Mouse (Mus musculus): ENCODE measurements at regions not wholly inside any gene's neighbourhood (a gene's known extent, or its start where the extent isn't known, plus 50 kb on each side); places are given as distances from the start of the nearest gene placed in this dataset.

GRCm38 (mm10) chr17:44336842-44337241, 148.5 kb downstream of the Clic5 start:
- intact Hi-C loops (cut with DNase I): no loop called here
- no peak for DNase-seq (ENCODE audit: low spot score in 2 of 2)

GRCm38 (mm10) chr17:44337253-44337652, 148.9 kb downstream of the Clic5 start:
- no peak for DNase-seq (ENCODE audit: low spot score in 2 of 2)
- intact Hi-C loops (cut with DNase I): no loop called here

GRCm38 (mm10) chr17:44344542-44344941, 156.2 kb downstream of the Clic5 start:
- DNase-seq (ENCODE audit: low spot score in 2 of 2): peak; percentile 11 to 18
- intact Hi-C loops (cut with DNase I): no loop called here

- DNase-seq (ENCODE audit: low spot score in 2 of 2): no peak
- intact Hi-C loops (cut with DNase I): no loop called here
These were observed 157.0 kb downstream of the Clic5 start for GRCm38 (mm10) chr17:44345374-44345773.

- intact Hi-C loops (cut with DNase I): no loop called here
- DNase-seq (ENCODE audit: low spot score in 2 of 2): no peak
These were observed 162.0 kb downstream of the Clic5 start for GRCm38 (mm10) chr17:44350201-44350948.

GRCm38 (mm10) chr17:44350949-44351244, 162.5 kb downstream of the Clic5 start:
- intact Hi-C loops (cut with DNase I): no loop called here
- peak in 1 of 2 experiments; percentile 10 for DNase-seq (ENCODE audit: low spot score in 2 of 2)

GRCm38 (mm10) chr17:44351499-44352117, 163.2 kb downstream of the Clic5 start:
- intact Hi-C loops (cut with DNase I): no loop called here
- DNase-seq (ENCODE audit: low spot score in 2 of 2): no peak

- no peak for DNase-seq (ENCODE audit: low spot score in 2 of 2)
- intact Hi-C loops (cut with DNase I): no loop called here
These were observed 163.8 kb downstream of the Clic5 start for GRCm38 (mm10) chr17:44352142-44352541.

GRCm38 (mm10) chr17:44363111-44363510, 174.7 kb downstream of the Clic5 start:
- DNase-seq (ENCODE audit: low spot score in 2 of 2): no peak
- intact Hi-C loops (cut with DNase I): no loop called here

- no peak for DNase-seq (ENCODE audit: low spot score in 2 of 2)
- intact Hi-C loops (cut with DNase I): no loop called here
These were observed 176.1 kb downstream of the Clic5 start for GRCm38 (mm10) chr17:44364494-44364893.

- intact Hi-C loops (cut with DNase I): no loop called here
- DNase-seq (ENCODE audit: low spot score in 2 of 2): no peak
These were observed 178.1 kb downstream of the Clic5 start for GRCm38 (mm10) chr17:44366438-44366837.

- no peak for DNase-seq (ENCODE audit: low spot score in 2 of 2)
- intact Hi-C loops (cut with DNase I): no loop called here
These were observed 179.2 kb downstream of the Clic5 start for GRCm38 (mm10) chr17:44367561-44367960.

- no peak for DNase-seq (ENCODE audit: low spot score in 2 of 2)
- intact Hi-C loops (cut with DNase I): no loop called here
These were observed 182.6 kb downstream of the Clic5 start for GRCm38 (mm10) chr17:44370966-44371465.

GRCm38 (mm10) chr17:44371620-44372019, 183.2 kb downstream of the Clic5 start:
- intact Hi-C loops (cut with DNase I): no loop called here

GRCm38 (mm10) chr17:44373744-44374456, 185.5 kb downstream of the Clic5 start:
- no peak for DNase-seq (ENCODE audit: low spot score in 2 of 2)
- intact Hi-C loops (cut with DNase I): no loop called here

More at GRCm38 (mm10) chr17:44371620-44372019, 183.2 kb downstream of the Clic5 start:
- DNase-seq (ENCODE audit: low spot score in 2 of 2): no peak

- DNase-seq (ENCODE audit: low spot score in 2 of 2): peak in 1 of 2 experiments; percentile 58
- intact Hi-C loops (cut with DNase I): no loop called here
These were observed 190.0 kb downstream of the Clic5 start for GRCm38 (mm10) chr17:44378391-44378790.

- DNase-seq (ENCODE audit: low spot score in 2 of 2): no peak
- intact Hi-C loops (cut with DNase I): no loop called here
These were observed 200.5 kb downstream of the Clic5 start for GRCm38 (mm10) chr17:44388916-44389315.

- DNase-seq (ENCODE audit: low spot score in 2 of 2): no peak
- intact Hi-C loops (cut with DNase I): no loop called here
These were observed 209.4 kb downstream of the Clic5 start for GRCm38 (mm10) chr17:44397829-44398228.

- intact Hi-C loops (cut with DNase I): no loop called here
- DNase-seq (ENCODE audit: low spot score in 2 of 2): no peak
These were observed 209.8 kb downstream of the Clic5 start for GRCm38 (mm10) chr17:44398231-44398630.

GRCm38 (mm10) chr17:44404923-44405322, 216.5 kb downstream of the Clic5 start:
- intact Hi-C loops (cut with DNase I): no loop called here
- DNase-seq (ENCODE audit: low spot score in 2 of 2): no peak
